Mouse (Mus musculus): ENCODE measurements around the gene Gm17727.
"Not testable (repeated sequence)": the region's sequence is repeated elsewhere in the genome, so short reads cannot be mapped to it uniquely, and the experiment has no call there.

Gene Gm17727

DNA sequence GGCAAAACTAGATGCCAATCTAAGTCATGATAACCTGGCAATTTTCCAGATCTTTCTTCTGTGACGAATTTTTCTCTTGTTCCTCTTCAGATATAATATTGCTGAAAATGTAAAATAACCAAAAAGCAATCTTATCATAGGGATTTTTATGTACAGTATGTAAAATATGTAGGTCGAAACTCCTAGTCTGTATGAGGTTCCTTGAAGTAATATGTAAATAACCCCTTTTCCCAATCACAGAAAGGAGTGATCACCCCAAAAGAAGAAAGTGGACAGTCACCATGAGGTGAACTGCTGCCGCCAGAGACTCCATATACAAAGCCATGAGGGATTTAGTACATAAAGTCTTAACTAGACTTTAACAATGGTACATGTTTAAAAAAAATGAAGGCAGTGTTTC, at the start of gene Gm17727:
Gene Gm17727, minus strand, starts transcription at position 101 of the 400 bp plus-strand sequence.
- DNase-seq (ENCODE audit: low spot score), result no peak

DNA sequence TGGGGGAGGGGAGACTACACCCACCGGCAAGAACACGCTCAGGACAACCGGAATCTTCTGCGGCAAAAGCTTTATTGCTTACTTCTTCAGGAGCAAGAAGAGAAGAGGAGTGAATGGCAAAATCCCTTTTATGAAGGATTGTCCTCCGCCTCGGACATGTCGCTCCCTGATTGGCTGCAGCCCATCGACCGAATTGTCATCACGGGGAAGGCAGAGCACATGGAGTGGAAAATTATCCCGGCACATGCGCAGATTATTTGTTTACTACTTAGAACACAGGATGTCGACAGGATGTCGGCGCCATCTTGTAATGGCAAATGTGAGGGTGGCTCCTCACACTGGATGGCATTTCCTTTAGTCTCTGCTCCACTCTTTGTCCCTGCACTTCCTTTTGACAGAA, 40.0 kb upstream of the Gm17727 start:
- DNase-seq (ENCODE audit: low spot score), result not testable (repeated sequence)

DNA sequence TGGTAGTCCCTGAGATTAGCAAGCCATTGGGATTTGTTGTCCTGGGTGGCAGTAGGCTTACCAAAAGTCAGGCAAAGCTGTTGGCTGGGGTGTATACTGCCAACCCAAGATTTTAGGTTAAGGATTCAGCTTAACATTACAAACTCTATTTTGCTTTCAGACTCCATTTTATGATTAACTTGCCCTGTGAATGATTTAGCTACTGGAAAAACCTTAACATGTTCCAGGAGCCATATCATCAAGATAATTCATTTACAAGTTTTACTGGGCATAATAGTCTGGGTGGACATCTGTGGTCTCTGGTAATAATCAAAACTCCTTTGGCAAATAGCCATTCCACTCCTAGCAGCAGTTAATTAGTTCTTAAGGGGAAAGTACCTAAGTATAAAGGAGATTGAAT, 20.2 kb upstream of the Gm17727 start:
- no peak for DNase-seq (ENCODE audit: low spot score)

DNA sequence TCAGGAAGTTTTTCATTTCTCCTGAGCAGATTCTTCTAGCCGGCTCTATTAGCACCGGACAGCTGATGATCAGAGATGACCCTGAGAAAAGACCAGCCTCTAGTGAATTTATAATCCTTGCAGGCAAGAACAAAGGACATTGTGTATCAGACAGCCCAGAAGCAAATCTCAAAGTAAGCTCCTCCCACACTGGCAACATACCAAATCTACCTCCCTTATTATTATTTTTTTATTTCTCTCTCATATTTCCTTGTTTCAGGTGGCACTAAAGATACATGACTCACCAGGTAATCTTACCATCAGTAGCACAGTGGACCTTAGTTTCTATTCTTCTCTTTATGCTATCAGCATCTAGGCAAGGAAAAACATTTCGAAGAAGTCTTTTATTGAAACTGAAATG, 12.1 kb upstream of the Gm17727 start, which contains the start of the genes Gm27235 and D730048I06Rik:
Gene Gm27235, minus strand, starts transcription at position 101 of the 400 bp plus-strand sequence.
Gene D730048I06Rik, minus strand, starts transcription at position 112 of the 400 bp plus-strand sequence.
- DNase-seq (ENCODE audit: low spot score), result no peak

DNA sequence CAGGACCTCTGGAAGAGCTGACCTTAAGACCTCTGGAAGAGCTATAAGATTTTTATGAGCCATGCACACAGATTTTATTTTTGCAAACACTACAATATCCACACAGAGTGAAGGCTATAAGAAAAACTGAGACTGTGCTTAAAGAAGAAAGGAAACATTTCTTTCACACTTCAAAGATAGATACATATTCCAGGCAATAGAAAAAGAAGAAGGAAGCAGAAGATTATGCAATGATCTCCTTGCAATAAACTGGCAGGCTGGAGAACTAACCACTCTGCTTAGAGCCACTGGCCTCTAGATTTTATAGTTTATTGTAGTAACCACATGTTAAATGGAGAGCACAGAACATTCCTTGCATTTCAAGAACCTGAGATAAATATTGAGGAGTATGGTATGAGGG, 21.1 kb downstream of the Gm17727 start:
- DNase-seq (ENCODE audit: low spot score), result no peak

DNA sequence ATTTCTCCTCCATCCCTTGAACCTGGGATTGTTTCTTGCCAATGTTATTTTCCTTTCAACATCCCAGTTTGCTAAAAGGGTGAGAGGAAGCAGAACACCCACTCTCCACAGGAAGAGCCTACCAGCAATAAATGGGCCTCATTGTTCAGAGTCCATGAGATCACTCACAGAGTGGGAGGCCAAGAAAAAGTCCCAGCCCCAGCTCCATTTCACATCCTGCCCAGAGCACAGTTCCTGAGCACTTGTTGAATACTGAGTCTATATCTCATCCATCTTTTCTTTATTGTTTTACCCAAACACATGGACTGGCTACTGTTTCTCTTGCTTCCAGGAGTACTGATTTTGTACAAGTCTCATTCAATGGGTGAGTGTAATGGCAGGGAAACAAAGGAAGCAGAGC, 37.2 kb downstream of the Gm17727 start, which contains the start of gene Gm17677:
Gene Gm17677, plus strand, starts transcription at position 301 of the 400 bp plus-strand sequence.
- no peak for DNase-seq (ENCODE audit: low spot score)

Data from lung, postnatal 25 days (tissue).